Comparison of ENCODE assay signal across 29 mouse cellular contexts in genomic region chr12:53321018-53321417, GRCm38 (mm10).
DNase-seq lines count a peak whose midpoint lies in the region; ATAC-seq lines count a peak whose summit lies in the region.
"Had no signal": no experiment of that assay in that cellular context is flagged by ENCODE, and none has a peak within 500 bp of the region (broad histone marks: within the 10 kb centered on the region; RNA-seq: fewer than 3 reads in every experiment).

No protein-coding gene starts in this region.

- H3K4me3 ChIP-seq in forebrain, embryonic 14.5 days (ENCODE audit: low read depth, low read length) = no peak overlapping the region
- H3K4me3 ChIP-seq in forebrain, embryonic 12.5 days (replicated peaks) = no peak overlapping the region
- H3K4me3 ChIP-seq in hindbrain, embryonic 16.5 days (ENCODE audit: low read length) = no peak overlapping the region
- H3K4me3 ChIP-seq in hindbrain, embryonic 12.5 days = no peak overlapping the region
- H3K4me3 ChIP-seq: embryonic facial prominence, embryonic 12.5 days; heart, embryonic 10.5 days; hindbrain, embryonic 13.5 days; liver, embryonic 12.5 days; midbrain, embryonic 12.5 days; myocyte; neural tube, embryonic 13.5 days; stomach, embryonic 15.5 days had no signal

- no peaks in the 10 kb centered on the region for H3K36me3 ChIP-seq in forebrain, embryonic 14.5 days (ENCODE audit: control insufficient read depth, insufficient read depth, low read length)
- H3K36me3 ChIP-seq in forebrain, embryonic 12.5 days (replicated peaks) = no peaks in the 10 kb centered on the region
- H3K36me3 ChIP-seq in hindbrain, embryonic 16.5 days (ENCODE audit: control insufficient read depth, insufficient read depth, low read length) = no peaks in the 10 kb centered on the region
- H3K36me3 ChIP-seq in hindbrain, embryonic 12.5 days = no peaks in the 10 kb centered on the region
- H3K36me3 ChIP-seq: embryonic facial prominence, embryonic 12.5 days; heart, embryonic 10.5 days; hindbrain, embryonic 13.5 days; liver, embryonic 12.5 days; midbrain, embryonic 12.5 days; neural tube, embryonic 13.5 days; stomach, embryonic 15.5 days had no signal

- H3K9ac ChIP-seq in forebrain, embryonic 14.5 days (ENCODE audit: low read length) = no peak overlapping the region
- no peak overlapping the region for H3K9ac ChIP-seq in forebrain, embryonic 12.5 days
- no peak overlapping the region for H3K9ac ChIP-seq in hindbrain, embryonic 16.5 days (ENCODE audit: low read depth, low read length)
- H3K9ac ChIP-seq in hindbrain, embryonic 12.5 days = no peak overlapping the region
- H3K9ac ChIP-seq: embryonic facial prominence, embryonic 12.5 days; hindbrain, embryonic 13.5 days; liver, embryonic 12.5 days; liver, postnatal 0 days; midbrain, embryonic 12.5 days; neural tube, embryonic 13.5 days; stomach, embryonic 15.5 days had no signal

- 57% methylated on average over 12 of the region's 12 CpGs for WGBS in forebrain, embryonic 14.5 days
- WGBS in forebrain, embryonic 12.5 days = 65% methylated on average over 12 of the region's 12 CpGs
- 66% methylated on average over 12 of the region's 12 CpGs for WGBS in hindbrain, embryonic 16.5 days
- 75% methylated on average over 12 of the region's 12 CpGs for WGBS in hindbrain, embryonic 12.5 days

- peaks cover 22% of the 10 kb centered on the region for H3K4me1 ChIP-seq in forebrain, embryonic 14.5 days (ENCODE audit: control insufficient read depth, insufficient read depth, low read length)
- peaks cover 38% of the 10 kb centered on the region for H3K4me1 ChIP-seq in forebrain, embryonic 12.5 days
- H3K4me1 ChIP-seq in hindbrain, embryonic 16.5 days (ENCODE audit: control insufficient read depth, insufficient read depth, low read depth, low read length) = peaks cover 6% of the 10 kb centered on the region
- H3K4me1 ChIP-seq in hindbrain, embryonic 12.5 days = peaks cover 25% of the 10 kb centered on the region
- H3K4me1 ChIP-seq: liver, embryonic 12.5 days; stomach, embryonic 15.5 days had no signal

- DNase-seq in adrenal gland, adult 2 months = peak; percentile 30
- no peak for DNase-seq in adrenal gland, postnatal 4 days (ENCODE audit: low spot score in 2 of 2)
- peak; percentile 51 for DNase-seq in forebrain, embryonic 14.5 days (ENCODE audit: low spot score)
- DNase-seq in urinary bladder, postnatal 4 days (ENCODE audit: low spot score in 2 of 2) = no peak
- no peak for DNase-seq in spleen, postnatal 14 days (ENCODE audit: low spot score in 2 of 2)
- DNase-seq: cerebellum, adult 11 months; cerebellum, adult 9-10 months; gastrocnemius, postnatal 14 days; heart, postnatal 36 days; kidney, adult 9 months; kidney, postnatal 10 days; layer of hippocampus, postnatal 36 days; left cerebral cortex, postnatal 4 days; liver, postnatal 0 days; lung, postnatal 36 days; right cerebral cortex, postnatal 14 days had no signal

- ATAC-seq in forebrain, embryonic 14.5 days = peak; percentile 29; the same call in 1 of the 2 replicates
- ATAC-seq in forebrain, embryonic 12.5 days (ENCODE audit: low FRiP score) = no peak
- ATAC-seq in hindbrain, embryonic 16.5 days = peak; percentile 27; the same call in 1 of the 2 replicates
- ATAC-seq in hindbrain, embryonic 12.5 days (ENCODE audit: low FRiP score) = no peak
- ATAC-seq: intestine, postnatal 0 days; liver, embryonic 12.5 days; liver, postnatal 0 days; Patski had no signal

- no peak overlapping the region for H3K27ac ChIP-seq in forebrain, embryonic 14.5 days (ENCODE audit: low read depth, low read length)
- no peak overlapping the region for H3K27ac ChIP-seq in forebrain, embryonic 12.5 days
- H3K27ac ChIP-seq in hindbrain, embryonic 16.5 days (ENCODE audit: low read depth, low read length) = no peak overlapping the region
- no peak overlapping the region for H3K27ac ChIP-seq in hindbrain, embryonic 12.5 days
- H3K27ac ChIP-seq: embryonic facial prominence, embryonic 12.5 days; heart, embryonic 10.5 days; hindbrain, embryonic 13.5 days; liver, embryonic 12.5 days; neural tube, embryonic 13.5 days; stomach, embryonic 15.5 days had no signal

- no peak overlapping the region for H3K4me2 ChIP-seq in forebrain, embryonic 14.5 days (ENCODE audit: low read length)
- H3K4me2 ChIP-seq in forebrain, embryonic 12.5 days = no peak overlapping the region
- no peak overlapping the region for H3K4me2 ChIP-seq in hindbrain, embryonic 16.5 days (ENCODE audit: low read length)
- no peak overlapping the region for H3K4me2 ChIP-seq in hindbrain, embryonic 12.5 days (replicated peaks)
- H3K4me2 ChIP-seq: embryonic facial prominence, embryonic 12.5 days; hindbrain, embryonic 13.5 days; liver, embryonic 12.5 days; midbrain, embryonic 12.5 days; neural tube, embryonic 13.5 days; stomach, embryonic 15.5 days had no signal

- H3K27me3 ChIP-seq in forebrain, embryonic 14.5 days (replicated peaks; ENCODE audit: control insufficient read depth, insufficient read depth, low read length) = no peaks in the 10 kb centered on the region
- no peaks in the 10 kb centered on the region for H3K27me3 ChIP-seq in forebrain, embryonic 12.5 days
- no peaks in the 10 kb centered on the region for H3K27me3 ChIP-seq in hindbrain, embryonic 16.5 days (replicated peaks; ENCODE audit: control insufficient read depth, insufficient read depth, low read length)
- H3K27me3 ChIP-seq in hindbrain, embryonic 12.5 days = no peaks in the 10 kb centered on the region
- H3K27me3 ChIP-seq: embryonic facial prominence, embryonic 12.5 days; hindbrain, embryonic 13.5 days; liver, embryonic 12.5 days; midbrain, embryonic 12.5 days; neural tube, embryonic 13.5 days; Patski; stomach, embryonic 15.5 days had no signal

- H3K9me3 ChIP-seq in forebrain, embryonic 14.5 days (replicated peaks; ENCODE audit: control insufficient read depth, low read length) = no peaks in the 10 kb centered on the region
- no peaks in the 10 kb centered on the region for H3K9me3 ChIP-seq in forebrain, embryonic 12.5 days
- no peaks in the 10 kb centered on the region for H3K9me3 ChIP-seq in hindbrain, embryonic 16.5 days (ENCODE audit: control insufficient read depth, low read length)
- no peaks in the 10 kb centered on the region for H3K9me3 ChIP-seq in hindbrain, embryonic 12.5 days (replicated peaks)
- H3K9me3 ChIP-seq: embryonic facial prominence, embryonic 12.5 days; heart, embryonic 10.5 days; hindbrain, embryonic 13.5 days; liver, embryonic 12.5 days; midbrain, embryonic 12.5 days; neural tube, embryonic 13.5 days; stomach, embryonic 15.5 days had no signal

Comparison
In these comparisons a context has a peak if more than half of its experiments do, and no peak if none do; other contexts are left out.
1. DNase-seq: peak in adrenal gland, adult 2 months (single experiment) and forebrain, embryonic 14.5 days (single experiment); none in adrenal gland, postnatal 4 days (0 of 2), urinary bladder, postnatal 4 days (0 of 2) and spleen, postnatal 14 days (0 of 2).
2. ATAC-seq: peak in forebrain, embryonic 14.5 days (single experiment) and hindbrain, embryonic 16.5 days (single experiment); none in forebrain, embryonic 12.5 days (single experiment) and hindbrain, embryonic 12.5 days (single experiment).